Mouse (Mus musculus) gastrocnemius, adult 8-10 months (tissue): Measurements from ENCODE around the gene Lemd1. TPM values are rescaled to one million over a fixed set of nuclear protein-coding genes. Genes with fewer than 3 reads are reported as not detected.

ENCODE experiments used
- microRNA-seq: library from miRNA; unstranded; fragments of <30 nt; microRNA quantifications from one replicate; pipeline ENCODE4 v1.2.0, GENCODE M21; 2022
- total RNA-seq, 4 experiments: library from RNA; stranded (reverse); gene quantifications; 2 replicates each; pipeline ENCODE4 v1.2.4; 2022

Gene Lemd1
- total RNA-seq, 4 experiments from 2014 or later: 0.19 TPM; not detected in 3

Small RNA genes lying within 50 kb of the gene (microRNA-seq; reads per million reads assigned to microRNA genes)
- 2.5 reads per million for gene Mir135b

Other genes starting within 250 kb of the Lemd1 start
- 1 to 10 TPM; 1.2 to 1.4 (median 1.3) TPM for gene Slc45a3, start 228.5 kb upstream of the Lemd1 start, total RNA-seq
- gene Elk4, start 183.8 kb upstream of the Lemd1 start, total RNA-seq: 10 to 100 TPM; 80.0 to 96.0 (median 85.7) TPM
- gene Mfsd4a, start 123.4 kb upstream of the Lemd1 start, total RNA-seq: 10 to 100 TPM; 11.6 to 17.4 (median 14.7) TPM
- gene Cdk18, start 51.7 kb upstream of the Lemd1 start, total RNA-seq: 1 to 10 TPM; 4.2 to 6.7 (median 4.2) TPM
- gene AC124108.1, start within 50 bp of the Lemd1 start, total RNA-seq: not detected
- not detected for gene Gm10188, start 38.3 kb downstream of the Lemd1 start, total RNA-seq
- gene Klhdc8a, start 107.2 kb downstream of the Lemd1 start, total RNA-seq: under 1 TPM; 0.07 to 0.32 (median 0.17) TPM
- under 1 TPM; 0.45 to 0.94 (median 0.52) TPM for gene Nuak2, start 124.7 kb downstream of the Lemd1 start, total RNA-seq
- 10 to 100 TPM; 38.8 to 60.0 (median 49.4) TPM for gene Tmcc2, start 199.8 kb downstream of the Lemd1 start, total RNA-seq
- 10 to 100 TPM in 1 of 4 experiments, 1 to 10 TPM in 3; 7.7 to 11.2 (median 8.5) TPM for gene Dstyk, start 226.1 kb downstream of the Lemd1 start, total RNA-seq